Mouse (Mus musculus): ENCODE results near the gene Col6a4. TPM values are rescaled to one million over a fixed set of nuclear protein-coding genes. Genes with fewer than 3 reads are reported as not detected.

Col6a4 gene
- 0.54 and 1.3 TPM in 2 replicates for total RNA-seq (2014; rRNA removed)
- 0.73 and 1.0 TPM in 2 replicates for polyA plus RNA-seq (2015; fragmentation: Nextera tagmentation; extraction: Ambion mirVana)

DNA sequence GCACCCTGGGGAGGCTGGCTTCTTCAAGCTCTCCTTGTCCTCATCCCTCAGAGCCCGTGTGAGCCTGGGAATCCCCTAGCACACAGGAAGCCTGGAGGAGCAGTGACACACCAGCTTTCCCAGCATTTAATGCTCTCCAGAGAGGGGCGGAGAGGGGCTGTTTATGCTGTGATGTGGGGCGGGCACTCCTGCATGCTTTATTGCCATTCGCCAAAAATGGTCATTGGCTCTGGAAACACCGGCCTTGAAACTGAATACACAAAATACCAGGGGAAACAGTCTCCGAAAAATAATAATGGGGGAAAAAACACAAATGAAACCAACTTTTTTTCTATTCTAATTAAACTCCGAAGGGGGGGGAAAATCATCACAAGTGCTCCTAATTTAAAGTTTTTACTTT is at the start of gene Col6a4:
Col6a4 (minus strand) TSS at position 101 of the 400 bp plus-strand sequence.
- no peak for TF ChIP-seq CTCF (IDR thresholded peaks at IDR 0.05; ENCODE audit: low read depth)
- 66% methylated on average over 7 of the region's 7 CpGs for WGBS

DNA sequence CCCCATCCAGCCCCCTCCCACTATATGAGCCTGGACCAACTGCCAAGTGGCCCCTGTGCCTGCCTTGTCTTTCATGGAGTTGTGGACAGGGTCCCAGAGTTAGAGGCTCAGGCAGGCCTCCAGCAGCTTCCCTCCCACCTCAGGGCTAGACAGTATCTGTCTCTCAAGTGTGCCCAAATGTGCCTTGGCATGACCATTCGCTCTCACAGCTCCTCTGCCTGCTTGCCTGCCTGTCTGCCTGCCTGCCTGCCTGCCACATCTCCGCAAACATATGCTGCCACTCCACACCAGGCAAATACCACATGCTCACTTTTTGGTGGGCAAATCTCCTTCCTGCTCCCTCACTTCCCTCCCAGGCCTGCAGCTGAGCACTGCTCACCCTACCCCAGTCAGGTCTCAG is 49.0 kb upstream of the Col6a4 start:
- H3K9ac ChIP-seq (replicated peaks; ENCODE audit: low read length), result no peak overlapping the region
- H3K9me3 ChIP-seq (ENCODE audit: low read length), result no peaks in the 10 kb centered on the region
- ATAC-seq (no peak), DNase-seq (ENCODE audit: low spot score) (peak; percentile 34)
- 52% methylated on average over 2 of the region's 2 CpGs for WGBS
- no peak for TF ChIP-seq CTCF (IDR thresholded peaks at IDR 0.05; ENCODE audit: low read depth)
- no peaks in the 10 kb centered on the region for H3K36me3 ChIP-seq (ENCODE audit: insufficient read depth, low read length)
- H3K27ac ChIP-seq, result no peak overlapping the region
- H3K4me3 ChIP-seq (ENCODE audit: low read length), result no peak overlapping the region
- 0 out of 2 replicates have a peak, but pooled peaks cover 5% of the 10 kb centered on the region for H3K4me1 ChIP-seq (ENCODE audit: insufficient read depth, low read length)
- H3K4me2 ChIP-seq (ENCODE audit: low read depth, low read length), result no peak overlapping the region
- H3K27me3 ChIP-seq (ENCODE audit: insufficient read depth, low read length), result no peaks in the 10 kb centered on the region

More for the DNA sequence above, at the start of gene Col6a4:
- H3K9me3 ChIP-seq (ENCODE audit: low read length), result no peaks in the 10 kb centered on the region
- H3K36me3 ChIP-seq (ENCODE audit: insufficient read depth, low read length), result no peaks in the 10 kb centered on the region
- no peak within 1 kb of the TSS for H3K4me3 ChIP-seq (ENCODE audit: low read length)
- DNase-seq (ENCODE audit: low spot score) (no peak), ATAC-seq (no peak)
- no peaks in the 10 kb centered on the region for H3K27me3 ChIP-seq (ENCODE audit: insufficient read depth, low read length)
- H3K4me1 ChIP-seq (ENCODE audit: insufficient read depth, low read length), result peaks cover 3% of the 10 kb centered on the region; the same call in 1 of the 2 replicates
- H3K9ac ChIP-seq (replicated peaks; ENCODE audit: low read length), result no peak within 1 kb of the TSS
- no peak within 1 kb of the TSS for H3K27ac ChIP-seq
- no peak within 1 kb of the TSS for H3K4me2 ChIP-seq (ENCODE audit: low read depth, low read length)

DNA sequence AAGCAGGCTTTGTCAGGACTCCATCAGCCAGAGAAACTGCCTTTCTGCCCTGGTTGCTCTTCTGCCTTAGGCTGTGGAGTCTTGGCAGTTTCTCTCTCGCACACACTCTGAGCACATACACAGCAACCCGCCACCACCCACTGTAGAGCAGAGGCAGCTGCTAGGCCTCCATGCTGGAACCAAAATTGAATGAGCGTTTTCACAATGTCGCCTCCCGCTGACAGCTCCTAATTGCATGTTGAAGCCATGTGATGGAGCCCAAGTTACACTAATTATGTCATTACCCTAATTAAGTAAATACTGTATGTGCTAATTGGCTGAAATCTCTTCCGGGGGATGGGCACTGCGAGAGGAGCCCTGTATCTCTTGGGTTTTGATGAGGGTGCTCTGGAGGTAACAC is 47.6 kb upstream of the Col6a4 start:
- TF ChIP-seq CTCF (IDR thresholded peaks at IDR 0.05; ENCODE audit: low read depth), result no peak
- Histone ChIP-seq H3K9me3 (ENCODE audit: low read length) (no peaks in the 10 kb centered on the region), H3K9ac (replicated peaks; ENCODE audit: low read length) (no peak overlapping the region), H3K4me1 (ENCODE audit: insufficient read depth, low read length) (0 out of 2 replicates have a peak, but pooled peaks cover under 1% of the 10 kb centered on the region), H3K36me3 (ENCODE audit: insufficient read depth, low read length) (no peaks in the 10 kb centered on the region), H3K27me3 (ENCODE audit: insufficient read depth, low read length) (no peaks in the 10 kb centered on the region), H3K4me3 (ENCODE audit: low read length) (no peak overlapping the region), H3K27ac (no peak overlapping the region), H3K4me2 (ENCODE audit: low read depth, low read length) (no peak overlapping the region)
- WGBS, result 52% methylated on average over 7 of the region's 7 CpGs
- peak; percentile 58 for DNase-seq (ENCODE audit: low spot score)
- no peak for ATAC-seq

DNA sequence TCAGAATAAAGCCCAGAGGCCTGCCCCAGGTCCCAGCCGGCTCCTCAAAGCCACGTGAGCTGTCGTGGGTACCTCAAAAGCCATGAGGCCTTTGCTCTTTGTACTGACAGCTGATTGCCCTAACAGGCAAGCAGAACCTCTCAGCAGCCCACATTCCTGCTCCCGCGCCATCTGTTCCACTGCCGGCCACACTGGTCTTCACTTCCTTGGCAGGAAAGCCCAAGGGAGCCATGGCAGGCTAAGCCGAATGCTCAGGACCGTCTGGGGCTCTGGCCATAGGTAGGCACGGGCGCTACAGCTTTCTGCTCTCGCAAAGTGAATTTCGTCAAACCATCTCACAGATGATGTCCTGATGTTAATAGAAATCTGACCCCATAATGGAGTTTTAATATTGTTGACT is 45.4 kb upstream of the Col6a4 start:
- Histone ChIP-seq H3K27ac (no peak overlapping the region; the same call in 1 of the 2 replicates), H3K9ac (replicated peaks; ENCODE audit: low read length) (no peak overlapping the region), H3K36me3 (ENCODE audit: insufficient read depth, low read length) (no peaks in the 10 kb centered on the region), H3K9me3 (ENCODE audit: low read length) (no peaks in the 10 kb centered on the region), H3K27me3 (ENCODE audit: insufficient read depth, low read length) (no peaks in the 10 kb centered on the region), H3K4me3 (ENCODE audit: low read length) (no peak overlapping the region), H3K4me2 (ENCODE audit: low read depth, low read length) (no peak overlapping the region), H3K4me1 (ENCODE audit: insufficient read depth, low read length) (no peaks in the 10 kb centered on the region)
- ATAC-seq (no peak), DNase-seq (ENCODE audit: low spot score) (peak; percentile 66)
- 58% methylated on average over 12 of the region's 12 CpGs for WGBS
- TF ChIP-seq CTCF (IDR thresholded peaks at IDR 0.05; ENCODE audit: low read depth), result no peak

DNA sequence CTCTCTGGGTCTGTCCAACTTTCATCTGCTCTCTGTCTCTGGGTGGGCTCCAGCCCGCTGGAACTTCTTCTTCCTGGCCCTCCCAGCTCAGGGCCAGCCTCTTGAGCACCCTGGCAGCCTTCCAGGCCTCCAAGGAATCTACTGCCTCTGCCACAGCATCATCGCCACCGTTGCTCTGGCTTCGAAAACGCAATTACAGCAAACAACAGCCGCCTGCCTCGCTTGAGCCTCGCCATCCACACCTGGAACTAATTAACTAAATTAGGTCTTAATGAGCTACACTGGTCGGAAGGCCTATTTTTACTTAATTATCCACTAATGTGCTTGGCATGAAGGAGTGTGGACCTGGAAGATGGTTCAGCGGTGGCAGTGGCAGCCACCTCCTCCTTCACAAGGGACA is 43.2 kb upstream of the Col6a4 start:
- no peaks in the 10 kb centered on the region for H3K9me3 ChIP-seq (ENCODE audit: low read length)
- no peak for TF ChIP-seq CTCF (IDR thresholded peaks at IDR 0.05; ENCODE audit: low read depth)
- H3K4me2 ChIP-seq (ENCODE audit: low read depth, low read length), result no peak overlapping the region
- no peaks in the 10 kb centered on the region for H3K4me1 ChIP-seq (ENCODE audit: insufficient read depth, low read length)
- WGBS, result 20% methylated on average over 10 of the region's 10 CpGs
- ATAC-seq (peak; percentile 63; the same call in 1 of the 2 replicates), DNase-seq (ENCODE audit: low spot score) (peak; percentile 76)
- no peak overlapping the region for H3K4me3 ChIP-seq (ENCODE audit: low read length)
- H3K36me3 ChIP-seq (ENCODE audit: insufficient read depth, low read length), result no peaks in the 10 kb centered on the region
- no peaks in the 10 kb centered on the region for H3K27me3 ChIP-seq (ENCODE audit: insufficient read depth, low read length)
- no peak overlapping the region for H3K27ac ChIP-seq
- H3K9ac ChIP-seq (replicated peaks; ENCODE audit: low read length), result no peak overlapping the region

DNA sequence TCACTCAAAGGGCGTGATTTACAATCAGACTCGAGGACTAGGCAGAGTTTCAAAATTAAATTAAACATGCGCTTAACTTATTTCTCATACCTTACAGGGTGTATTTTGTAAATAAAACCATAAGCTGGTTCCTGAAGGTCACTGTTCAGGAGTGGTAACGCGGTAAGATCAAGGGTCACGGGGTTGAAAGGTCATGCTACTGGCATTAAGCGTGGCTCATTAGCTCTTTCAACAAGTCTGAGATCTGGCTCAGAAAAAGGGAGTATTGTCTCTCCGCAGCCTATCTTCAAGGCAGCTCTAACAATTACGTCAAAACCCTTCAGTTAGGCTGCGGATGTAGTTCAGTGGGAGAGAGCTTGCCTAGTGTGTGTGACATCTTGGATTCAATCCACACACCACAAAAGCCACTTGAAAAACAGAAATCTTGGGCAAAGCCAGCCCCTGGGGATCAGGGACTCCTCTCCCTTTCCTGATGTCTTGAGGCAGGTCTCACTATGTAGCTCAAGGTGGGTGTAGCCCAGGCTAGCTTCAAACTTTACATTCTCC is 41.2 kb upstream of the Col6a4 start:
- Histone ChIP-seq H3K27me3 (ENCODE audit: insufficient read depth, low read length) (no peaks in the 10 kb centered on the region), H3K4me2 (ENCODE audit: low read depth, low read length) (no peak overlapping the region), H3K9me3 (ENCODE audit: low read length) (no peaks in the 10 kb centered on the region), H3K9ac (replicated peaks; ENCODE audit: low read length) (no peak overlapping the region), H3K27ac (no peak overlapping the region), H3K4me1 (ENCODE audit: insufficient read depth, low read length) (no peaks in the 10 kb centered on the region), H3K4me3 (ENCODE audit: low read length) (no peak overlapping the region), H3K36me3 (ENCODE audit: insufficient read depth, low read length) (no peaks in the 10 kb centered on the region)
- no peak for TF ChIP-seq CTCF (IDR thresholded peaks at IDR 0.05; ENCODE audit: low read depth)
- no peak for ATAC-seq
- no peak for DNase-seq (ENCODE audit: low spot score)
- WGBS, result 40% methylated on average over 10 of the region's 10 CpGs

DNA sequence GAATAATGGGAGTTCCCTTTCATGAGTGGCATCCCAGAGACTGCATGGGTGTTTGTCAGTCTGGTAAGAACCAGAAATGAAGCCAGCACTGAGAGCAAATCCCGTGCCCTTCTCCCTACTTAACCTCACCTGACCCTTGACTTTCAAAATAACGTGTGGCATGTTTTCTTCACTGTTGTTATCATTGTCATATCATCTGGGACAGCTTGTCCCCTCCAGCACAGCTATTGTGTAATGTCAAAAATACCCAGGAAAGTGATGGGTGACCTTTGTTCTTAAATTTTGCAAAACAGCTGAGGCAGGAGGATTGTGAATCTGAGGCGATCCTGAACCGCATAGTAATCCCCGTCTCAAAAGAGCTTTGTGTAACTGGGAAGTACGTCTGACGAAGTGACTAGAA is 33.7 kb upstream of the Col6a4 start:
- H3K27ac ChIP-seq, result no peak overlapping the region
- H3K27me3 ChIP-seq (ENCODE audit: insufficient read depth, low read length), result no peaks in the 10 kb centered on the region
- no peak overlapping the region for H3K4me3 ChIP-seq (ENCODE audit: low read length)
- H3K4me2 ChIP-seq (ENCODE audit: low read depth, low read length), result no peak overlapping the region
- H3K9me3 ChIP-seq (ENCODE audit: low read length), result no peaks in the 10 kb centered on the region
- H3K4me1 ChIP-seq (ENCODE audit: insufficient read depth, low read length), result peaks cover 11% of the 10 kb centered on the region
- ATAC-seq (no peak), DNase-seq (ENCODE audit: low spot score) (no peak)
- H3K36me3 ChIP-seq (ENCODE audit: insufficient read depth, low read length), result no peaks in the 10 kb centered on the region
- no peak for TF ChIP-seq CTCF (IDR thresholded peaks at IDR 0.05; ENCODE audit: low read depth)
- 85% methylated on average over 7 of the region's 7 CpGs for WGBS
- no peak overlapping the region for H3K9ac ChIP-seq (replicated peaks; ENCODE audit: low read length)
